Mouse (Mus musculus) bone marrow macrophage, adult 2 months (primary cell): ENCODE data around the gene Pabpc4.

Source experiments
- CTCF ChIP-seq: IDR thresholded peaks from 2 replicates; pipeline ENCODE4 v1.5.1; 2012; ENCODE audit warnings: low read depth, mild to moderate bottlenecking, low read length, moderate library complexity
- POLR2A ChIP-seq: IDR thresholded peaks from 2 replicates; pipeline ENCODE4 v1.6.1; 2012; ENCODE audit warnings: mild to moderate bottlenecking, low read depth, low read length, borderline replicate concordance

DNA sequence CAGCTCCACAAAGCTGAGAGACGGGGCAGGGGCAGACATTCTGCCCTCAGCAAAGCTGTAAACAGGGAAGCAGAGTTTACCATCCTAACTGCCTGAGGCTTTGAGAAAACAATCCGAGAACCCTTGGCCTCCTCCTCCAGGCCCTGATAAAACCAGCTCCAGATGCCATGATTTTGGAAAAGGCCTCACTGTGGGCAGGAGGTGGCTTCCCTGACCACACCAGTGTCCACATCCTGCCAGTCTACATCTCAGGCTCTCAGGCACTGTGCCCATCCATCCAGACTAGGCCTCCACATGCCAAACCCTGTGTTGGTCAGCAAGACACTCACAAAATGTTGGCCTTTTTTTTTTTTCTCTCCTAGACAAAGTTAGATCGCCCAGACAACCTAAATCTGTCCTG, 72.0 kb downstream of the Pabpc4 start:
- no peak for TF ChIP-seq CTCF
- no peak for TF ChIP-seq POLR2A
